Mouse (Mus musculus) myocyte (in vitro differentiated cells): ENCODE results near the gene Armc3. TPM values are rescaled to one million over a fixed set of nuclear protein-coding genes. Genes with fewer than 3 reads are reported as not detected.

Source experiments
- H3K27me3 ChIP-seq: one replicate; pipeline ENCODE4 v1.6.1; 2011; ENCODE audit not compliant: control insufficient read depth, insufficient read depth, insufficient read length
- H3K36me3 ChIP-seq: one replicate; pipeline ENCODE4 v1.6.1; 2011; ENCODE audit not compliant: control insufficient read depth, insufficient read depth
- H3K4me2 ChIP-seq: one replicate; pipeline ENCODE4 v1.6.1; 2011; ENCODE audit warnings: low read depth, control low read depth
- H3K4me3 ChIP-seq: one replicate; pipeline ENCODE4 v1.5.1; 2011; ENCODE audit warnings: mild to moderate bottlenecking, control low read depth, moderate library complexity
- H3K79me2 ChIP-seq: one replicate; pipeline ENCODE4 v1.6.1; 2011; ENCODE audit not compliant: control insufficient read depth, insufficient read depth
- H3ac ChIP-seq: one replicate; pipeline ENCODE4 v1.6.1; 2011; ENCODE audit not compliant: control insufficient read depth, insufficient read length
- CEBPB ChIP-seq: IDR thresholded peaks from 2 replicates; pipeline ENCODE4 v1.6.1; 2011; ENCODE audit warnings: mild to moderate bottlenecking, moderate library complexity; ENCODE audit not compliant: poor library complexity, insufficient read depth, severe bottlenecking
- E2F4 ChIP-seq: IDR thresholded peaks from one replicate; pipeline ENCODE4 v1.6.1; 2011; ENCODE audit warnings: mild to moderate bottlenecking, control low read depth, moderate library complexity; ENCODE audit not compliant: insufficient read depth
- MAX ChIP-seq: IDR thresholded peaks from one replicate; pipeline ENCODE4 v1.6.1; 2011; ENCODE audit warnings: low read depth, mild to moderate bottlenecking, control low read depth
- MYOD1 ChIP-seq, 3 experiments: IDR thresholded peaks; one replicate each; pipeline ENCODE4 v1.6.1; 2011; ENCODE audit warnings: control low read depth in 2 of 3, low read depth in 2 of 3, mild to moderate bottlenecking in 2 of 3, moderate library complexity in 1 of 3; ENCODE audit not compliant: insufficient read length in 2 of 3, control insufficient read depth in 1 of 3
- MYOG ChIP-seq, 3 experiments: IDR thresholded peaks; one replicate each; pipeline ENCODE4 v1.6.1; 2011; ENCODE audit warnings: control low read depth in 2 of 3, low read depth in 2 of 3, mild to moderate bottlenecking in 2 of 3; ENCODE audit not compliant: insufficient read length in 2 of 3, control insufficient read depth in 1 of 3, insufficient read depth in 1 of 3
- POLR2A ChIP-seq: IDR thresholded peaks from one replicate; pipeline ENCODE4 v1.6.1; 2011; ENCODE audit warnings: low read depth, mild to moderate bottlenecking, control low read depth, moderate library complexity; ENCODE audit not compliant: insufficient read length
- POLR2AphosphoS2 ChIP-seq: IDR thresholded peaks from one replicate; pipeline ENCODE4 v1.6.1; 2011; ENCODE audit warnings: low read depth, control low read depth; ENCODE audit not compliant: insufficient read length
- REST ChIP-seq: IDR thresholded peaks from one replicate; pipeline ENCODE4 v1.6.1; 2011; ENCODE audit warnings: mild to moderate bottlenecking, control low read depth, moderate library complexity; ENCODE audit not compliant: insufficient read depth, insufficient read length
- SRF ChIP-seq: IDR thresholded peaks from one replicate; pipeline ENCODE4 v1.6.1; 2011; ENCODE audit warnings: low read depth; ENCODE audit not compliant: control insufficient read depth, insufficient read length
- TCF12 ChIP-seq: IDR thresholded peaks from one replicate; pipeline ENCODE4 v1.6.1; 2011; ENCODE audit warnings: mild to moderate bottlenecking, control low read depth; ENCODE audit not compliant: poor library complexity, insufficient read depth, severe bottlenecking
- TCF3 ChIP-seq: IDR thresholded peaks from one replicate; pipeline ENCODE4 v1.6.1; 2011; ENCODE audit warnings: low read depth, control low read depth; ENCODE audit not compliant: insufficient read length
- USF1 ChIP-seq: IDR thresholded peaks from one replicate; pipeline ENCODE4 v1.6.1; 2011; ENCODE audit warnings: low read depth, mild to moderate bottlenecking, control low read depth, moderate library complexity
- polyA plus RNA-seq: library from polyadenylated mRNA; unstranded; fragments of >200 nt; fragmentation: generic; extraction: Trizol; gene quantifications from one replicate; pipeline ENCODE4 v1.2.1, GENCODE M21; 2012; ENCODE audit warnings: missing spikeins

Armc3 gene
- polyA plus RNA-seq, 1 experiment, result not detected

DNA sequence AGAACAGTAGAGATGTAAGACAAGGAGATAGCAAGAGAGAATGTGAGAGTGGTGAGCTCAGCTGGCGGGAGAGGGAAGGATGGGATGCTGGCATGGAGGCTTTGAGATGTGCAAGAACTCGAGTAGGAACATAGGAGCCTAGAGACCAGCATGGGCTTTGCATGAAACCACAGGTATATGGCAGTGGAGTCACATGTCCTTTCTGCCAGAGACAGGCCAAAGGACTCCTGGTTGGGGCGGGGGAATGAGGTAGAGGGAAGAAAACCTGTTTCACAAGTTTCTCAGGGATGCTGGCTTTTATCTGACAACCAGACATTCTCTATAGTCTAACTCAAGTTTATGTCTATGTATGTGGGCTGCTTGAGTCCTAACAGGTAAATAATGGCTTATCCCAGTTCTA, 55.9 kb downstream of the Armc3 start:
- H3K27me3 ChIP-seq, result no peaks in the 10 kb centered on the region
- no peak overlapping the region for H3ac ChIP-seq
- H3K4me2 ChIP-seq, result no peak overlapping the region
- no peaks in the 10 kb centered on the region for H3K36me3 ChIP-seq
- H3K4me3 ChIP-seq, result no peak overlapping the region
- TF ChIP-seq REST (no peak), MAX (no peak), TCF12 (no peak), CEBPB (no peak)
- H3K79me2 ChIP-seq, result no peaks in the 10 kb centered on the region

DNA sequence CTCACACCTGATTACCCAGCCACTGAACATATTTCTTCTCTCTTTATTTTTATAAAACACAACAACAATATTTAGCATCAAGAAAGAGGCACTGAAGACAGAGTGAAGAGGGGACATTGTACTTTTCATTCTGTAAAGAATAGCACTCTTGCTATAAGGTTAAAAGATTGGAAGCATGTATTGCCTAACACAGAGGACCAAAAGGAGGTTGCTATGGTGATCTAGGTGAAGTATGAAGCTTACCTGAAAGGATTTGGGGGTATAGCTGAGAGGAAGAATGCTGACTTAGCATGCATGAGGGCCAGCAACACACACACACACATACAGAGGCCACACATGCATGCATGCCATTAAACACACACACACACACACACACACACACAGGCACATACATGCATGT, 58.2 kb downstream of the Armc3 start:
- Histone ChIP-seq H3K36me3 (no peaks in the 10 kb centered on the region), H3ac (no peak overlapping the region), H3K4me3 (no peak overlapping the region), H3K79me2 (no peaks in the 10 kb centered on the region), H3K4me2 (no peak overlapping the region), H3K27me3 (no peaks in the 10 kb centered on the region)
- no peak for TF ChIP-seq E2F4

- Histone ChIP-seq H3K27me3 (no peaks in the 10 kb centered on the region), H3K36me3 (no peaks in the 10 kb centered on the region), H3K79me2 (no peaks in the 10 kb centered on the region), H3ac (no peak overlapping the region), H3K4me3 (no peak overlapping the region), H3K4me2 (no peak overlapping the region)
- TF ChIP-seq MYOG (IDR thresholded peaks at IDR 0.05; ENCODE audit: control insufficient read depth in 1 of 3, insufficient read depth in 1 of 3, insufficient read length in 2 of 3, low read depth in 2 of 3) (no peak), E2F4 (no peak), MAX (no peak), POLR2A (no peak), TCF3 (no peak), TCF12 (no peak), POLR2AphosphoS2 (no peak), CEBPB (no peak), USF1 (no peak), REST (no peak), SRF (no peak), MYOD1 (IDR thresholded peaks at IDR 0.05; ENCODE audit: control insufficient read depth in 1 of 3, insufficient read length in 2 of 3, low read depth in 2 of 3) (no peak)
Measured at GRCm38 (mm10) chr2:19260399-19260798, 61.3 kb downstream of the Armc3 start.

- Histone ChIP-seq H3K36me3 (no peaks in the 10 kb centered on the region), H3K4me3 (no peak overlapping the region), H3K27me3 (no peaks in the 10 kb centered on the region), H3K4me2 (no peak overlapping the region), H3ac (no peak overlapping the region), H3K79me2 (no peaks in the 10 kb centered on the region)
- TF ChIP-seq POLR2AphosphoS2 (no peak), MYOG (IDR thresholded peaks at IDR 0.05; ENCODE audit: control insufficient read depth in 1 of 3, insufficient read depth in 1 of 3, insufficient read length in 2 of 3, low read depth in 2 of 3) (no peak), REST (no peak), POLR2A (no peak), TCF12 (no peak), MYOD1 (IDR thresholded peaks at IDR 0.05; ENCODE audit: control insufficient read depth in 1 of 3, insufficient read length in 2 of 3, low read depth in 2 of 3) (no peak), USF1 (no peak), SRF (no peak), CEBPB (no peak), TCF3 (no peak), MAX (no peak), E2F4 (no peak)
Measured at GRCm38 (mm10) chr2:19263375-19263774, 64.3 kb downstream of the Armc3 start.

DNA sequence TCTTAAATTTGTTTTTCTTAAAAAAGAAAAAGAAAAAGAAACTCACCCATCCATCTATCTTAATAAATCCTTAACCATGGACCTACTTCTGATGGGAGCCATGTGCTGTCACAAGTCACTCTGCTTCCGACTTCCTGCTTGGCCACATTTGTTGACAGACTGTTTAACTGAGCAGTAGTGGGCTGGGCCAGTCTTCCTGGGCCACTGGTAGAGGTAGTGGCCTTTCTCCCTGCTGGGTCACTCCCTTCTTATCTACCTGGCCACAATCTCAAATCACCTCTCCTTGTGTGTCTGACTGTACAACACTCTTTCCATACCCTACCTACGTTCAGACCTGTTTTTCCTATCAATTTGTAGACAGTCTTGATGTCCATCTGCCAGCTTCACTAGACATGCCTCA, 66.7 kb downstream of the Armc3 start:
- H3K4me2 ChIP-seq, result no peak overlapping the region
- H3ac ChIP-seq, result no peak overlapping the region
- no peaks in the 10 kb centered on the region for H3K79me2 ChIP-seq
- no peaks in the 10 kb centered on the region for H3K36me3 ChIP-seq
- TF ChIP-seq MYOG (IDR thresholded peaks at IDR 0.05; ENCODE audit: control insufficient read depth in 1 of 3, insufficient read depth in 1 of 3, insufficient read length in 2 of 3, low read depth in 2 of 3) (no peak), POLR2A (no peak), SRF (no peak), TCF3 (no peak), MAX (no peak), POLR2AphosphoS2 (no peak), REST (no peak), E2F4 (no peak), MYOD1 (IDR thresholded peaks at IDR 0.05; ENCODE audit: control insufficient read depth in 1 of 3, insufficient read length in 2 of 3, low read depth in 2 of 3) (no peak), CEBPB (no peak), TCF12 (no peak), USF1 (no peak)
- no peaks in the 10 kb centered on the region for H3K27me3 ChIP-seq
- no peak overlapping the region for H3K4me3 ChIP-seq

- TF ChIP-seq USF1, result no peak
- TF ChIP-seq POLR2A, result no peak
- TF ChIP-seq POLR2AphosphoS2, result no peak
- no peak for TF ChIP-seq E2F4
- TF ChIP-seq REST, result no peak
- no peak for TF ChIP-seq SRF
- TF ChIP-seq CEBPB, result no peak
- TF ChIP-seq TCF3, result no peak
- no peak for TF ChIP-seq MAX
- TF ChIP-seq TCF12, result no peak
- no peak for TF ChIP-seq MYOD1 (IDR thresholded peaks at IDR 0.05; ENCODE audit: control insufficient read depth in 1 of 3, insufficient read length in 2 of 3, low read depth in 2 of 3)
- no peak for TF ChIP-seq MYOG (IDR thresholded peaks at IDR 0.05; ENCODE audit: control insufficient read depth in 1 of 3, insufficient read depth in 1 of 3, insufficient read length in 2 of 3, low read depth in 2 of 3)
- no peaks in the 10 kb centered on the region for H3K27me3 ChIP-seq
- no peaks in the 10 kb centered on the region for H3K79me2 ChIP-seq
- H3ac ChIP-seq, result no peak overlapping the region
- no peak overlapping the region for H3K4me3 ChIP-seq
- H3K36me3 ChIP-seq, result no peaks in the 10 kb centered on the region
- H3K4me2 ChIP-seq, result peak overlapping the region; percentile 34
Measured at GRCm38 (mm10) chr2:19267396-19267795, 68.3 kb downstream of the Armc3 start.
